Mouse (Mus musculus): ENCODE data around the gene Mark3. TPM values are rescaled to one million over a fixed set of nuclear protein-coding genes. Genes with fewer than 3 reads are reported as not detected.

Gene Mark3
- 42.1 TPM for polyA plus RNA-seq (2012; fragmentation: generic; extraction: Trizol)

- peak within 1 kb of the TSS; percentile 81 for H3K4me3 ChIP-seq
These were observed at the start of gene Mark3 for GRCm38 (mm10) chr12:111574074-111574886. Gene Mark3, plus strand, starts transcription at chr12:111574523.

GRCm38 (mm10) chr12:111524883-111525282 lies 49.4 kb upstream of the Mark3 start:
- H3K36me3 ChIP-seq (ENCODE audit: control insufficient read depth, insufficient read depth), result no peaks in the 10 kb centered on the region
- no peak for TF ChIP-seq TCF3 (IDR thresholded peaks at IDR 0.05; ENCODE audit: insufficient read length, low read depth)
- TF ChIP-seq POLR2AphosphoS2 (IDR thresholded peaks at IDR 0.05; ENCODE audit: insufficient read length, low read depth), result no peak
- no peak for TF ChIP-seq REST (IDR thresholded peaks at IDR 0.05; ENCODE audit: insufficient read depth, insufficient read length)
- TF ChIP-seq TCF12 (IDR thresholded peaks at IDR 0.05; ENCODE audit: insufficient read depth, poor library complexity, severe bottlenecking), result no peak
- no peak for TF ChIP-seq POLR2A (IDR thresholded peaks at IDR 0.05; ENCODE audit: insufficient read length, low read depth)
- no peak for TF ChIP-seq E2F4 (IDR thresholded peaks at IDR 0.05; ENCODE audit: insufficient read depth)
- TF ChIP-seq MAX (IDR thresholded peaks at IDR 0.05; ENCODE audit: low read depth), result no peak
- no peak for TF ChIP-seq MYOG (IDR thresholded peaks at IDR 0.05; ENCODE audit: control insufficient read depth in 1 of 3, insufficient read depth in 1 of 3, insufficient read length in 2 of 3, low read depth in 2 of 3)
- no peak for TF ChIP-seq MYOD1 (IDR thresholded peaks at IDR 0.05; ENCODE audit: control insufficient read depth in 1 of 3, insufficient read length in 2 of 3, low read depth in 2 of 3)
- no peak for TF ChIP-seq USF1 (IDR thresholded peaks at IDR 0.05; ENCODE audit: low read depth)
- no peak for TF ChIP-seq CEBPB (IDR thresholded peaks at IDR 0.05; ENCODE audit: insufficient read depth, poor library complexity, severe bottlenecking)
- no peak for TF ChIP-seq SRF (IDR thresholded peaks at IDR 0.05; ENCODE audit: control insufficient read depth, insufficient read length, low read depth)
- H3K4me3 ChIP-seq, result no peak overlapping the region
- no peak overlapping the region for H3K4me2 ChIP-seq (ENCODE audit: low read depth)
- H3K27me3 ChIP-seq (ENCODE audit: control insufficient read depth, insufficient read depth, insufficient read length), result no peaks in the 10 kb centered on the region
- no peaks in the 10 kb centered on the region for H3K79me2 ChIP-seq (ENCODE audit: control insufficient read depth, insufficient read depth)
- H3ac ChIP-seq (ENCODE audit: control insufficient read depth, insufficient read length), result no peak overlapping the region

More at GRCm38 (mm10) chr12:111574074-111574886, at the start of gene Mark3:
- Histone ChIP-seq H3K27me3 (ENCODE audit: control insufficient read depth, insufficient read depth, insufficient read length) (no peaks in the 10 kb centered on the region), H3K4me2 (ENCODE audit: low read depth) (peak within 1 kb of the TSS; percentile 100), H3K79me2 (ENCODE audit: control insufficient read depth, insufficient read depth) (peaks cover 44% of the 10 kb centered on the region), H3K36me3 (ENCODE audit: control insufficient read depth, insufficient read depth) (no peaks in the 10 kb centered on the region), H3ac (ENCODE audit: control insufficient read depth, insufficient read length) (peak within 1 kb of the TSS; percentile 93)
- TF ChIP-seq TCF12 (IDR thresholded peaks at IDR 0.05; ENCODE audit: insufficient read depth, poor library complexity, severe bottlenecking) (no peak), USF1 (IDR thresholded peaks at IDR 0.05; ENCODE audit: low read depth) (no peak), CEBPB (IDR thresholded peaks at IDR 0.05; ENCODE audit: insufficient read depth, poor library complexity, severe bottlenecking) (no peak), POLR2AphosphoS2 (IDR thresholded peaks at IDR 0.05; ENCODE audit: insufficient read length, low read depth) (peak; percentile 83), E2F4 (IDR thresholded peaks at IDR 0.05; ENCODE audit: insufficient read depth) (no peak), TCF3 (IDR thresholded peaks at IDR 0.05; ENCODE audit: insufficient read length, low read depth) (no peak), SRF (IDR thresholded peaks at IDR 0.05; ENCODE audit: control insufficient read depth, insufficient read length, low read depth) (no peak), POLR2A (IDR thresholded peaks at IDR 0.05; ENCODE audit: insufficient read length, low read depth) (peak; percentile 86), MAX (IDR thresholded peaks at IDR 0.05; ENCODE audit: low read depth) (no peak), MYOG (IDR thresholded peaks at IDR 0.05; ENCODE audit: control insufficient read depth in 1 of 3, insufficient read depth in 1 of 3, insufficient read length in 2 of 3, low read depth in 2 of 3) (no peak), MYOD1 (IDR thresholded peaks at IDR 0.05; ENCODE audit: control insufficient read depth in 1 of 3, insufficient read length in 2 of 3, low read depth in 2 of 3) (no peak), REST (IDR thresholded peaks at IDR 0.05; ENCODE audit: insufficient read depth, insufficient read length) (no peak)

GRCm38 (mm10) chr12:111527643-111528281 lies 46.6 kb upstream of the Mark3 start:
- TF ChIP-seq E2F4 (IDR thresholded peaks at IDR 0.05; ENCODE audit: insufficient read depth) (no peak), MYOD1 (IDR thresholded peaks at IDR 0.05; ENCODE audit: control insufficient read depth in 1 of 3, insufficient read length in 2 of 3, low read depth in 2 of 3) (no peak), POLR2A (IDR thresholded peaks at IDR 0.05; ENCODE audit: insufficient read length, low read depth) (no peak), CEBPB (IDR thresholded peaks at IDR 0.05; ENCODE audit: insufficient read depth, poor library complexity, severe bottlenecking) (no peak), MAX (IDR thresholded peaks at IDR 0.05; ENCODE audit: low read depth) (no peak), TCF12 (IDR thresholded peaks at IDR 0.05; ENCODE audit: insufficient read depth, poor library complexity, severe bottlenecking) (no peak)

GRCm38 (mm10) chr12:111529192-111529591 lies 45.1 kb upstream of the Mark3 start:
- TF ChIP-seq TCF3 (IDR thresholded peaks at IDR 0.05; ENCODE audit: insufficient read length, low read depth) (no peak), MYOG (IDR thresholded peaks at IDR 0.05; ENCODE audit: control insufficient read depth in 1 of 3, insufficient read depth in 1 of 3, insufficient read length in 2 of 3, low read depth in 2 of 3) (no peak), MAX (IDR thresholded peaks at IDR 0.05; ENCODE audit: low read depth) (no peak), E2F4 (IDR thresholded peaks at IDR 0.05; ENCODE audit: insufficient read depth) (no peak), POLR2AphosphoS2 (IDR thresholded peaks at IDR 0.05; ENCODE audit: insufficient read length, low read depth) (no peak), TCF12 (IDR thresholded peaks at IDR 0.05; ENCODE audit: insufficient read depth, poor library complexity, severe bottlenecking) (no peak), POLR2A (IDR thresholded peaks at IDR 0.05; ENCODE audit: insufficient read length, low read depth) (no peak), USF1 (IDR thresholded peaks at IDR 0.05; ENCODE audit: low read depth) (no peak), MYOD1 (IDR thresholded peaks at IDR 0.05; ENCODE audit: control insufficient read depth in 1 of 3, insufficient read length in 2 of 3, low read depth in 2 of 3) (no peak), SRF (IDR thresholded peaks at IDR 0.05; ENCODE audit: control insufficient read depth, insufficient read length, low read depth) (no peak), CEBPB (IDR thresholded peaks at IDR 0.05; ENCODE audit: insufficient read depth, poor library complexity, severe bottlenecking) (no peak), REST (IDR thresholded peaks at IDR 0.05; ENCODE audit: insufficient read depth, insufficient read length) (no peak)
- Histone ChIP-seq H3K4me2 (ENCODE audit: low read depth) (no peak overlapping the region), H3K27me3 (ENCODE audit: control insufficient read depth, insufficient read depth, insufficient read length) (no peaks in the 10 kb centered on the region)

More at GRCm38 (mm10) chr12:111527643-111528281, 46.6 kb upstream of the Mark3 start:
- no peaks in the 10 kb centered on the region for H3K36me3 ChIP-seq (ENCODE audit: control insufficient read depth, insufficient read depth)
- no peak overlapping the region for H3K4me2 ChIP-seq (ENCODE audit: low read depth)
- no peak overlapping the region for H3ac ChIP-seq (ENCODE audit: control insufficient read depth, insufficient read length)
- no peaks in the 10 kb centered on the region for H3K27me3 ChIP-seq (ENCODE audit: control insufficient read depth, insufficient read depth, insufficient read length)
- no peaks in the 10 kb centered on the region for H3K79me2 ChIP-seq (ENCODE audit: control insufficient read depth, insufficient read depth)
- no peak overlapping the region for H3K4me3 ChIP-seq

More at GRCm38 (mm10) chr12:111529192-111529591, 45.1 kb upstream of the Mark3 start:
- no peaks in the 10 kb centered on the region for H3K79me2 ChIP-seq (ENCODE audit: control insufficient read depth, insufficient read depth)
- no peaks in the 10 kb centered on the region for H3K36me3 ChIP-seq (ENCODE audit: control insufficient read depth, insufficient read depth)
- H3K4me3 ChIP-seq, result no peak overlapping the region
- no peak overlapping the region for H3ac ChIP-seq (ENCODE audit: control insufficient read depth, insufficient read length)

Data from myocyte (in vitro differentiated cells).